Mouse (Mus musculus) thymus, adult 2 months (tissue): ENCODE measurements around the gene Hk1. TPM values are rescaled to one million over a fixed set of nuclear protein-coding genes. Genes with fewer than 3 reads are reported as not detected.

Experiments used
- DNase-seq: peaks from one replicate; pipeline ENCODE4 v3.0.0; 2021
- H3K27ac ChIP-seq: fragments of 200-500 bp; 2 replicates; pipeline ENCODE4 v1.5.1; 2012; ENCODE audit warnings: low read length, control low read depth; ENCODE audit not compliant: control insufficient read depth, insufficient read depth
- H3K27me3 ChIP-seq: fragments of 200-500 bp; 2 replicates; pipeline ENCODE4 v1.6.1; 2012; ENCODE audit warnings: mild to moderate bottlenecking, low read length, moderate library complexity, mixed read lengths; ENCODE audit not compliant: control insufficient read depth, insufficient read depth
- H3K36me3 ChIP-seq: fragments of 200-500 bp; 2 replicates; pipeline ENCODE4 v1.6.1; 2012; ENCODE audit warnings: mild to moderate bottlenecking, low read length, moderate library complexity; ENCODE audit not compliant: control insufficient read depth, insufficient read depth
- H3K4me1 ChIP-seq: fragments of 200-500 bp; replicated peaks from 2 replicates; pipeline ENCODE4 v1.6.1; 2012; ENCODE audit warnings: low read length; ENCODE audit not compliant: control insufficient read depth, insufficient read depth
- H3K4me3 ChIP-seq: fragments of 200-500 bp; 2 replicates; pipeline ENCODE4 v1.5.1; 2012; ENCODE audit warnings: mild to moderate bottlenecking, low read length, control low read depth, moderate library complexity; ENCODE audit not compliant: control insufficient read depth, insufficient read depth
- CTCF ChIP-seq: fragments of 200-500 bp; IDR thresholded peaks from 2 replicates; pipeline ENCODE4 v1.5.1; 2012; ENCODE audit warnings: mild to moderate bottlenecking, control low read depth, low read length, moderate library complexity, borderline replicate concordance; ENCODE audit not compliant: control insufficient read depth, poor library complexity, insufficient read depth; ENCODE audit errors: extremely low read depth
- POLR2A ChIP-seq: fragments of 200-500 bp; IDR thresholded peaks from 2 replicates; pipeline ENCODE4 v1.6.1; 2012; ENCODE audit warnings: mild to moderate bottlenecking, low read length, control low read depth, moderate library complexity; ENCODE audit not compliant: control insufficient read depth, poor library complexity, insufficient read depth; ENCODE audit errors: extremely low read depth
- WGBS: fragments of 180-500 bp; shearing (Covaris S2); methylation state at CpG from one replicate; pipeline ENCODE4 v1.1.7; 2018; 5-methylcytosine and 5-hydroxymethylcytosine counted together
- polyA plus RNA-seq: library from polyadenylated mRNA; depleted of rRNA; stranded (reverse); fragments of >200 nt; gene quantifications from 2 replicates; pipeline ENCODE4 v1.2.3, GENCODE M21; 2012

Gene Hk1
- polyA plus RNA-seq, 1 experiment = 52.1 TPM

DNA sequence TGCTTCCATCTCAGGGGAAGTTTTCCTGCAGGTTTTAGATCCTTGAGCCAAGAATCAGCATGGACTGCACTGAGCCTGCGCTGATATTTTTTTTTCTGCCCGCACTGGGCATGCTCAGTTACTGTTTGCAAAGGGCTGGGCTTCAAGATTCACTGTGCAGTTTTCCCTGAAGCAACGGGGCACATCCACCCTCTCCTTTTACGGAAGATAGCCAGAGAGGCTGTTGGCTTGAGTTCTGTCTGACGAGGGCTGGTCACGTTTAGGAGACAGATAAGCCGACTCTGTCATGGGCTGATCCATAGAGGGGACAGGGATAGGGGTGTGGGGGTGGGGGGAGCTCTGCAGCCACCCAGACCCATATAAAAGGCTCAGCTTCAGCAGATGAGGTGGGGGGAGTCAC lies 47.2 kb downstream of the Hk1 start:
- H3K27ac ChIP-seq = no peak overlapping the region
- WGBS = 89% methylated on average over 7 of the region's 7 CpGs
- TF ChIP-seq POLR2A (no peak), CTCF (no peak)
- H3K27me3 ChIP-seq = no peaks in the 10 kb centered on the region
- DNase-seq = no peak
- H3K36me3 ChIP-seq = no peaks in the 10 kb centered on the region
- H3K4me3 ChIP-seq = no peak overlapping the region
- H3K4me1 ChIP-seq = peaks cover 21% of the 10 kb centered on the region

DNA sequence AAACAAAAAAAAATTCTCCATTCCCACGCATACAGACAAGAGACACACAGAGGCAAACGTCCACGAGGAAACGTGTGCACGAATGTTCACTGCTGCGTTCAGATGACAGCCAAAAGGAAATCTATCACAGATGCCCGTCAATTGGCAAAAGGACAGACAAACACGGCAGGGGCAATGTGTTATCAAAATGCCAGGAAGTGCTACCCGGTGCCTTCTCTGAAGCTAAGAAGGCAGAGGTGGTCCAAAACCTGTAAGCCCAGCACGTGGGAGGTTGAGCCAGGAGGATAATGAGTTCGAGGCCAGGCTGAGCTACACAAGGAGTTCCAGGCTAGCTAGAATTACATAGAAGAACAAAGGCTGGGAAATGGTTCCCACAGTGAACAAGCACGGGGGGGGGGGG lies 47.9 kb downstream of the Hk1 start:
- H3K4me1 ChIP-seq = peaks cover 28% of the 10 kb centered on the region
- H3K27ac ChIP-seq = no peak overlapping the region
- no peak for TF ChIP-seq CTCF
- no peak for TF ChIP-seq POLR2A
- H3K36me3 ChIP-seq = no peaks in the 10 kb centered on the region
- DNase-seq = no peak
- H3K4me3 ChIP-seq = no peak overlapping the region
- 79% methylated on average over 12 of the region's 12 CpGs for WGBS
- no peaks in the 10 kb centered on the region for H3K27me3 ChIP-seq

DNA sequence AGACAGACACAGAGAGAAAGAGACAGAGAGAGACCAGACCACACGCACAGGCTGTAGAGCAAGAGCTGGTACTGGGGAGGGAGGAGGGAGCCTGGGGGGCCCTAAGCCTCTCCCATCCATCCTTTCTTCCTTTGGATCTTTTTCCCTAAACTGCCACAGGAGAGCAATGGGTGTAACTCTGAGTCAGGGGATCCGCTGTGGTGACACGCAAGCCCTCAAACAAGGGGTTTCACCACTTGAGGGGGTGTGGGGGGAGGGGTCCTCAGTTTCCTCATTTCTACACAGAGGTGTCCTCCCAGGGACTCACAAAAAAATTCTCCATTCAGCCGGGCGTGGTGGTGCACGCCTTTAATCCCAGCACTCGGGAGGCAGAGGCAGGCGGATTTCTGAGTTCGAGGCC lies 48.4 kb downstream of the Hk1 start:
- Histone ChIP-seq H3K4me1 (peaks cover 32% of the 10 kb centered on the region), H3K27ac (no peak overlapping the region), H3K4me3 (no peak overlapping the region), H3K36me3 (no peaks in the 10 kb centered on the region), H3K27me3 (no peaks in the 10 kb centered on the region)
- TF ChIP-seq POLR2A = no peak
- no peak for TF ChIP-seq CTCF
- DNase-seq = no peak
- WGBS = 95% methylated on average over 9 of the region's 9 CpGs

GRCm38 (mm10) chr10:62329846-62330245 lies 49.9 kb downstream of the Hk1 start:
- Histone ChIP-seq H3K27me3 (no peaks in the 10 kb centered on the region), H3K4me1 (peaks cover 41% of the 10 kb centered on the region), H3K4me3 (no peak overlapping the region), H3K27ac (no peak overlapping the region), H3K36me3 (no peaks in the 10 kb centered on the region)
- TF ChIP-seq CTCF (no peak), POLR2A (no peak)
- DNase-seq = no peak
- whole genome bisulfite sequencing = 97% methylated on average over 7 of the region's 7 CpGs

DNA sequence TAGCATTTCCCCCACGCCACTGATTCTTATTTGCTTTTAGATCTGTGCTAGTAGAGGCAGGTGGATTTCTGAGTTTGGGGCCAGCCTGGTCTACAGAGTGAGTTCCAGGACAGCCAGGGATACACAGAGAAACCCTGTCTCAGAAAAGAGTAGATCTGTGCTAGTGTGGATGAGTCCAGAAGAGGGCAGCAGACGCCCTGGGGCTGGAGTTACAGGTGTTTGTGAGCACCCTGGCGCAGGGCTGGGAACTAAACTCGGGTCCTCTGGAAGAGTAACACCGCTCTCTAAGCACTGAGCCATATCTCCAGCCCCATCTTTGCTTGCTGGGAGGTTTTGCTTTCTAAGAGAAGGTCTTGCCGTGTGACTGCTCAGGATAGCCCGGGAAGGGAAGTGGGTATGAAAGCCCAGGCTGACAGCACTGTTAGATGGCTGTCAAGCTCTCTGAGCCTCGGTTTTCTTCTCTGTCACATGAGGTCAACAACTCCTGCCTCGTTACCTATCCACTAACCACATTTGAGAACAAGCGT lies 50.8 kb downstream of the Hk1 start:
- Histone ChIP-seq H3K4me3 (no peak overlapping the region), H3K36me3 (no peaks in the 10 kb centered on the region), H3K27me3 (no peaks in the 10 kb centered on the region), H3K4me1 (peaks cover 41% of the 10 kb centered on the region), H3K27ac (no peak overlapping the region)
- TF ChIP-seq CTCF = no peak
- TF ChIP-seq POLR2A = no peak
- peak; percentile 24 for DNase-seq
- 33% methylated on average over 10 of the region's 10 CpGs for WGBS

DNA sequence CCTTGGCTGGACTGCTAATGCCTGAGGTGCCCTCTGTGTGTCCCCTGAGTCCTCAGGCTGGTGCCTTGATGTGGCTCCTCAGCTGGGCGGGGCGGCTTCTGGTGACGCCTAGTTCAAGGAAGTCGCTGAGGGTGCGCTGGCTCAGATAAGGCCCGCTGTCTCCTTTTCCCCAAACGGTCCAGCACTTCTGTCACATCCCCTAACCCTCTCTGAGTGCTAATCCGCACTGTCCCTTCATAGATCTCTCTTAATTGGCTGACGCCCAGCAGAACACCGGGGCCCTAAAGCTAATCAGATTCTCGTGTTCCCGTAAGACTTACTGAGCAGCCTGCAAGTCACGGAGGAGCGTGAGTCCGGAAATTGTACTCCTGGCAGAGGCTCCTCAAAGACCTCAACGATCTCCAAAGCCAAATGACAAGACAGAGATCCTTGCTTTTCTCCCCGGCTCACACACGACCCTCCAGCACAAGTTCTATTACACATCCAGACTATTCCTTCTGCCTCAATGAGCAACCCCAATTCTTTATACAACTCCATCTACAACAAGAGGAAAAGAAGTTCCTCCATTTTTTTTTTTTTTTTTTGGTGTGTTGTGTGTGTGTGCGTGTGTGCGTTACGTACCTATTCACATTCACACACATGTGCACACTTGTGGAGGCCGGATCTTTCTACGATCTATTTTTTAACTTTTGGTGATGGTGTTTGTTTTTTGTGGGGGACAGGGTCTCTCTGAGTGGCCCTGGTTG lies 52.0 kb downstream of the Hk1 start:
- Histone ChIP-seq H3K36me3 (no peaks in the 10 kb centered on the region), H3K27ac (no peak overlapping the region), H3K4me1 (peaks cover 41% of the 10 kb centered on the region), H3K27me3 (no peaks in the 10 kb centered on the region), H3K4me3 (peak overlapping the region; percentile 55)
- 17% methylated on average over 23 of the region's 23 CpGs for WGBS
- no peak for TF ChIP-seq CTCF
- DNase-seq = peak; percentile 55
